Comparison of ENCODE assay signal across 7 mouse cellular contexts in the genomic region with DNA sequence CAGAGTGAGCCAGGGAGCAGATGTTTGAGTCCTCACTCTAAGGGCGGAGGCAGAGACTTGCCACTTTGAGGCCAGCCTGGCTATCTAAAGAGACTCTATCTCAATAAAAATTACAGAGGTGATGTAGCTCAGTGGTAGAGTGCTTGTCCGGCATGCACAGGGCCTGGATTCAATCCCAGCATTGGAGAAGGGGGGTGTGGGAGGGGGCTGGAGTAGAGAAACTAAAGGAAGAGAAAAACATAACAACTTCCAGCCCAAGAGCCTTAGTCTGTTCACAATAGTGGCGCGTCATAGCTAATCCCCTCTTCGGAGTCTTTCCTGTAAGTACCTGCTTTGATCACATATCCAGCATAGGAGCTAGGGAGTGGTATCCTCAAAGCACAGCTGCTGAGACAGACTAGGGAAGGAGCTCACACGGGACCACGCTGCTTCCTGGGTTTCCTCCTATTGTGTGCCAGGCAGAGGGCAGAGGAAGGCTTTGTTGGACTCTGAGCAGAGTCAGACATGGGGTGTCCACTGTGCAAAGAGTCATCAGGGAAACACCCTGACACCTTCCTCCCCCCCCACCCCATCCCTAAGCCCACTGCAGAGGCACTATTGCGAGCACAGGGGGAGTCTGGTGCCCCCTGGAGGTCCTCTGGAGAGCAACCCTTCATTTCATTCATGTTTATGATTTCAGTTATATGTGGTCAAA. TPM values are rescaled to one million over a fixed set of nuclear protein-coding genes. Genes with fewer than 3 reads are reported as not detected.
DNase-seq lines count a peak whose midpoint lies in the region; ATAC-seq and TF ChIP-seq lines count a peak whose summit lies in the region.

No protein-coding gene starts in this region.

- H3K4me1 ChIP-seq in liver, postnatal 0 days (ENCODE audit: insufficient read depth), result no peaks in the 10 kb centered on the region
- H3K4me1 ChIP-seq in embryonic facial prominence, embryonic 13.5 days, result peaks cover 26% of the 10 kb centered on the region
- H3K4me1 ChIP-seq in intestine, embryonic 15.5 days (replicated peaks), result no peaks in the 10 kb centered on the region
- H3K4me1 ChIP-seq in small intestine, adult 2 months (ENCODE audit: control insufficient read depth, insufficient read depth, insufficient read length, low read length), result no peaks in the 10 kb centered on the region

- no peak overlapping the region for H3K4me3 ChIP-seq in liver, postnatal 0 days (ENCODE audit: low read depth, low read length)
- no peak overlapping the region for H3K4me3 ChIP-seq in embryonic facial prominence, embryonic 13.5 days
- H3K4me3 ChIP-seq in intestine, embryonic 15.5 days (replicated peaks), result no peak overlapping the region
- no peak overlapping the region for H3K4me3 ChIP-seq in small intestine, adult 2 months (ENCODE audit: low read depth, low read length)

- H3K9ac ChIP-seq in liver, postnatal 0 days (replicated peaks), result no peak overlapping the region
- H3K9ac ChIP-seq in embryonic facial prominence, embryonic 13.5 days, result no peak overlapping the region
- H3K9ac ChIP-seq in intestine, embryonic 15.5 days, result no peak overlapping the region

- H3K27me3 ChIP-seq in liver, postnatal 0 days (ENCODE audit: insufficient read depth, low read length), result no peaks in the 10 kb centered on the region
- no peaks in the 10 kb centered on the region for H3K27me3 ChIP-seq in embryonic facial prominence, embryonic 13.5 days
- H3K27me3 ChIP-seq in intestine, embryonic 15.5 days (replicated peaks), result no peaks in the 10 kb centered on the region
- H3K27me3 ChIP-seq in small intestine, adult 2 months (ENCODE audit: control insufficient read depth, insufficient read depth, low read length), result no peaks in the 10 kb centered on the region

- H3K27ac ChIP-seq in liver, postnatal 0 days (ENCODE audit: low read depth), result no peak overlapping the region
- H3K27ac ChIP-seq in embryonic facial prominence, embryonic 13.5 days, result peak overlapping the region; percentile 62; the same call in 1 of the 2 replicates
- H3K27ac ChIP-seq in intestine, embryonic 15.5 days, result no peak overlapping the region
- no peak overlapping the region for H3K27ac ChIP-seq in small intestine, adult 2 months (ENCODE audit: insufficient read depth, low read depth, low read length)

- TF ChIP-seq CTCF in liver, postnatal 0 days (IDR thresholded peaks at IDR 0.05; ENCODE audit: low read depth), result peak; percentile 36
- peak; percentile 40; the same call in 1 of the 2 replicates for TF ChIP-seq CTCF in small intestine, adult 2 months (IDR thresholded peaks at IDR 0.05; ENCODE audit: extremely low read depth, insufficient read length, insufficient replicate concordance, low read depth, low read length)

- intact Hi-C loops in gastrocnemius, postnatal 36 days (cut with DNase I), result loop anchor here (2.0 to 10.0 kb wide), 3 partner anchors 59 to 357 kb away; no protein-coding TSS in a partner anchor

- H3K4me2 ChIP-seq in liver, postnatal 0 days (ENCODE audit: low read depth, low read length), result no peak overlapping the region
- no peak overlapping the region for H3K4me2 ChIP-seq in embryonic facial prominence, embryonic 13.5 days
- no peak overlapping the region for H3K4me2 ChIP-seq in intestine, embryonic 15.5 days (replicated peaks)

- no peak for TF ChIP-seq POLR2A in small intestine, adult 2 months (IDR thresholded peaks at IDR 0.05; ENCODE audit: low read depth, low read length)

- 65% methylated on average over 8 of the region's 8 CpGs for WGBS in liver, postnatal 0 days (ENCODE audit: insufficient replicate concordance)
- WGBS in embryonic facial prominence, embryonic 13.5 days, result 63% methylated on average over 8 of the region's 8 CpGs
- 76% methylated on average over 8 of the region's 8 CpGs for WGBS in intestine, embryonic 15.5 days
- 80% methylated on average over 8 of the region's 8 CpGs for WGBS in small intestine, adult 2 months

- ATAC-seq in liver, postnatal 0 days, result 0 out of 2 replicates have a peak, but pooled peaks have one; percentile 12
- peak; percentile 44; the same call in 1 of the 2 replicates for ATAC-seq in embryonic facial prominence, embryonic 13.5 days (ENCODE audit: insufficient number of reproducible peaks, insufficient read depth, low FRiP score, low TSS enrichment, low read depth)
- peak; percentile 46; the same call in 1 of the 2 replicates for ATAC-seq in intestine, embryonic 15.5 days

- H3K36me3 ChIP-seq in liver, postnatal 0 days (replicated peaks; ENCODE audit: insufficient read depth, low read length), result peaks cover 30% of the 10 kb centered on the region
- H3K36me3 ChIP-seq in embryonic facial prominence, embryonic 13.5 days, result peaks cover 66% of the 10 kb centered on the region
- H3K36me3 ChIP-seq in intestine, embryonic 15.5 days, result peaks cover 10% of the 10 kb centered on the region
- H3K36me3 ChIP-seq in small intestine, adult 2 months (ENCODE audit: control insufficient read depth, insufficient read depth, low read length), result peaks cover 55% of the 10 kb centered on the region

- no peak for DNase-seq in liver, postnatal 0 days
- DNase-seq in liver, result no peak
- DNase-seq in spleen, postnatal 4 days (ENCODE audit: low spot score in 2 of 2), result no peak
- DNase-seq in gastrocnemius, postnatal 36 days, result no peak

- H3K9me3 ChIP-seq in liver, postnatal 0 days (ENCODE audit: low read length), result no peaks in the 10 kb centered on the region
- no peaks in the 10 kb centered on the region for H3K9me3 ChIP-seq in embryonic facial prominence, embryonic 13.5 days
- H3K9me3 ChIP-seq in intestine, embryonic 15.5 days, result no peaks in the 10 kb centered on the region

- no peak for TF ChIP-seq EP300 in liver, postnatal 0 days (IDR thresholded peaks at IDR 0.05; ENCODE audit: low read depth)

RNA-seq across cellular contexts. Expression of a gene that starts 51.2 kb away (rescaled TPM):
- polyA plus RNA-seq in liver, postnatal 0 days (2015; fragmentation: Nextera tagmentation; extraction: Ambion mirVana), result 17.0 and 18.6 TPM in 2 replicates
- polyA plus RNA-seq in embryonic facial prominence, embryonic 13.5 days (2015; fragmentation: Nextera tagmentation; extraction: Ambion mirVana), result 4.7 and 5.5 TPM in 2 replicates
- 10.7 and 11.4 TPM in 2 replicates for polyA plus RNA-seq in intestine, embryonic 15.5 days (2015; fragmentation: Nextera tagmentation; extraction: Ambion mirVana)
- 5.3 and 7.5 TPM in 2 replicates for polyA plus RNA-seq in small intestine, adult 2 months (2012; rRNA removed)
- total RNA-seq in gastrocnemius, postnatal 36 days (2021), result 100 to 1,000 TPM; 128 to 214 TPM
